Mouse (Mus musculus): ENCODE measurements around the gene Mettl13. TPM values are rescaled to one million over a fixed set of nuclear protein-coding genes. Genes with fewer than 3 reads are reported as not detected.

The Mettl13 gene
- polyA plus RNA-seq, 1 experiment from 2014 or later = 15.1 TPM

DNA sequence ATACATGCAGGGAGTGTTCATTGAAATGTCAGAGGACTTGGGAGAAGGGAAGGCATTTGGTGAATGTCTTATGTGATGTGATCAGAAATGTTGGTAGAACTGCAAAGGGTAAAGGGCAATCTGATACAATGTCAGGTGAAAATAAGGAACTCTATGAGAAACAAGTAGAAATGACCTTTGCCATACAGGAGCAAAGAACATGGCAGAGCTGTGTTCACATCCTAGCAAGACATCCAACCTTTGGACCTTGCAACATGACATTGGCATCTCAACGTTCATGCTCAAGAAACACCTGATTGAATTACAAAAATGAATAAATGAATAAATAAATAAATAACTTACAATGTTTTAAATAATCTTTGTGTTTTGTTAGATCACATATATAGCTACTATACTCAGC lies 33.2 kb downstream of the Mettl13 start:
- ATAC-seq (ENCODE audit: low FRiP score, low TSS enrichment) = no peak
- no peak overlapping the region for H3K4me3 ChIP-seq (replicated peaks; ENCODE audit: low read depth, low read length)
- H3K27me3 ChIP-seq (ENCODE audit: control insufficient read depth, insufficient read depth, low read length) = no peaks in the 10 kb centered on the region
- WGBS = 89% methylated on average over 1 of the region's 1 CpGs
- H3K4me1 ChIP-seq (ENCODE audit: control insufficient read depth, insufficient read depth, low read length) = no peaks in the 10 kb centered on the region
- no peak overlapping the region for H3K4me2 ChIP-seq (ENCODE audit: low read length)
- DNase-seq = no peak
- H3K9ac ChIP-seq (replicated peaks; ENCODE audit: low read length) = no peak overlapping the region
- H3K9me3 ChIP-seq (ENCODE audit: control insufficient read depth, low read length) = no peaks in the 10 kb centered on the region
- H3K27ac ChIP-seq (replicated peaks; ENCODE audit: low read depth, low read length) = no peak overlapping the region
- H3K36me3 ChIP-seq (ENCODE audit: control insufficient read depth, insufficient read depth, low read length) = no peaks in the 10 kb centered on the region

DNA sequence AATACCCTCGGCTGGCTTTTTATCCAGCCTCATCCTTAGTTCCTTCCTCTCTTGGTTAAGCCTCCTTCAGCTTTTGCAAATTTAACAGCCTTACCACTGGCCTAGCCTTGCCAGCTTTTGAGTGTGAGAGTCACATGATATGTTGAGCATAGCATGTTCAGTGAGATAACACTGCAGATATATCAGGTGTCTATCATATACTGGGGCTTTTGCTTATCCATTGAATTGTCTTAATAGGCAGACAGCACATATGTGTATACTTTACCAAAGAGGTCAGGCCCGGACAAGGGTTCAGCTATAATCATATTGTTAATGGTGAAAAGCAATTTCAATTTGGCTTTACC lies 38.4 kb downstream of the Mettl13 start:
- H3K27ac ChIP-seq (replicated peaks; ENCODE audit: low read depth, low read length) = no peak overlapping the region
- H3K4me3 ChIP-seq (replicated peaks; ENCODE audit: low read depth, low read length) = no peak overlapping the region
- no peaks in the 10 kb centered on the region for H3K27me3 ChIP-seq (ENCODE audit: control insufficient read depth, insufficient read depth, low read length)
- no peak for DNase-seq
- H3K9ac ChIP-seq (replicated peaks; ENCODE audit: low read length) = no peak overlapping the region
- 77% methylated on average over 2 of the region's 2 CpGs for WGBS
- no peak for ATAC-seq (ENCODE audit: low FRiP score, low TSS enrichment)
- no peaks in the 10 kb centered on the region for H3K36me3 ChIP-seq (ENCODE audit: control insufficient read depth, insufficient read depth, low read length)
- H3K4me1 ChIP-seq (ENCODE audit: control insufficient read depth, insufficient read depth, low read length) = no peaks in the 10 kb centered on the region
- no peak overlapping the region for H3K4me2 ChIP-seq (ENCODE audit: low read length)
- no peaks in the 10 kb centered on the region for H3K9me3 ChIP-seq (ENCODE audit: control insufficient read depth, low read length)

DNA sequence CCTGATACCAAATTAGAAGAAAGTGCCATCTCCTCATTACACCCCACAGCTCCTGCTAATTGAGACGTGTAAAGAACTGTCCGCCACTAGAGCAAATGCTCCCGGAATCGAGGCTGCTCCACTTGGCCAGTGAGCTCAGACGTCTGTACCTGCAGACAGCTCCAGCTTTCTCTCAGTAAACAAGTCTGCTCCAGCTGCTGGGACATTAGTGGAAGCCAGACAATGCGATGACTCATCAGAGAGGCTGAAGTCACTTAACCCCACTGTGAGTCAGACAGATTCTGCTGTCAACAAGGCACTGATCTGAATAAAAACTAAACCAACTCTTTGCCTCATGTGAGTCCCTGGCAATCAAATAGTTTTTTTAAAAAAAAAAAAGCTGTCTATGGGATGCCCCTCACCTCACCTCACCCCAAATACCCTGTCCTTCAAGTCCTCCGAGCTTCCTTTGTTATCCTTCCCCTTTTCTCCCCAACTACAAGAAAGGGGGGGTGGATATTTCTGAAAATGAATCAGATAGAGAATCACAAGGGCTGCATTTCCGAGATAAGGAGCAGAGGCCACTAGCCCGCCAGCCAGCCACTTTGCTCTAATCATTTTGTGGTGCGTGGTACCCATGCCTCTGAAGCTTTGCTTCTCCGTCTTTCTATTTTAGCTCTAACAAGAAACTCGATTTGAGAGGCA lies 38.9 kb downstream of the Mettl13 start:
- Histone ChIP-seq H3K36me3 (ENCODE audit: control insufficient read depth, insufficient read depth, low read length) (no peaks in the 10 kb centered on the region), H3K9me3 (ENCODE audit: control insufficient read depth, low read length) (no peaks in the 10 kb centered on the region), H3K4me1 (ENCODE audit: control insufficient read depth, insufficient read depth, low read length) (no peaks in the 10 kb centered on the region), H3K9ac (replicated peaks; ENCODE audit: low read length) (no peak overlapping the region), H3K4me3 (replicated peaks; ENCODE audit: low read depth, low read length) (no peak overlapping the region), H3K27ac (replicated peaks; ENCODE audit: low read depth, low read length) (no peak overlapping the region), H3K27me3 (ENCODE audit: control insufficient read depth, insufficient read depth, low read length) (no peaks in the 10 kb centered on the region), H3K4me2 (ENCODE audit: low read length) (no peak overlapping the region)
- ATAC-seq (ENCODE audit: low FRiP score, low TSS enrichment) (no peak), DNase-seq (peak; percentile 17)
- 48% methylated on average over 12 of the region's 12 CpGs for WGBS

DNA sequence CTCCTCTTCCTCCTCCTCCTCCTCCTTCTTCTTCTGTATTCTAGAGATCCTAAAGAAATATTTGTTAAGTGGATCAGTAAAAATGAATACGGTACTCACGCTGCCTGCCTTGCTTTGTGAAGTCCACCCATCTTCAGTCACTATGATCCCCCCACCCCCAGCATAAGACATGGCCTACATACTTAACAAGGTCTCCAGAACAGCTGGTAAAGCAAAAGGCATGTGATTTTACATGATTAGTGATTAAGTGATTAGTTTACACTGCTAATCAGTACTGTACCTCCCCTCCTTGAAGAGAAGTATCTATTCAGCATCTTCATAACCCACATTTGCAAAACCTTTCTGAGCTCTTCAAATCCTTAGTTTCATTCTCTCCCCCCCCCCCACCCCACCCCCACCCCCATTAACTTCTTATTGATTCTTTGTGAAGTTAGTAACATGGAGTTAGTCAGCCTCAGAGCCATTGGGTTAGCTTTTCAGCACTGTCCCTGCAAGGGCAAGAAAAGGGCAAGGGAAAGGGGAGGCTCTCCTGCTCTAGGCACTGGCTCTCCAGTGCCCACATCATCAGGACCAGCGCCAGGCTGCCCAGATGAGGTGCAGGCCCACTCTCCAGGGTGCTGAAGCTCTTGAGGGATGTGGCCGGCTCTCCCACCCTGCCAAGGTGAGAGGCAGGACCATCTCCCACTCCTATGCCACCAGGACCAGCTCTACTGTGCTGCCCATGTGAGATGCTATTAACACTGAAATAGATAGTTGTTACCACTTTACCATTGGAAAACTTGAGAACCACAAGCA lies 39.9 kb downstream of the Mettl13 start:
- no peaks in the 10 kb centered on the region for H3K36me3 ChIP-seq (ENCODE audit: control insufficient read depth, insufficient read depth, low read length)
- no peak overlapping the region for H3K4me2 ChIP-seq (ENCODE audit: low read length)
- no peaks in the 10 kb centered on the region for H3K9me3 ChIP-seq (ENCODE audit: control insufficient read depth, low read length)
- H3K27ac ChIP-seq (replicated peaks; ENCODE audit: low read depth, low read length) = no peak overlapping the region
- H3K4me3 ChIP-seq (replicated peaks; ENCODE audit: low read depth, low read length) = no peak overlapping the region
- WGBS = 81% methylated on average over 4 of the region's 4 CpGs
- no peaks in the 10 kb centered on the region for H3K4me1 ChIP-seq (ENCODE audit: control insufficient read depth, insufficient read depth, low read length)
- no peaks in the 10 kb centered on the region for H3K27me3 ChIP-seq (ENCODE audit: control insufficient read depth, insufficient read depth, low read length)
- ATAC-seq (ENCODE audit: low FRiP score, low TSS enrichment) = no peak
- no peak overlapping the region for H3K9ac ChIP-seq (replicated peaks; ENCODE audit: low read length)
- no peak for DNase-seq

DNA sequence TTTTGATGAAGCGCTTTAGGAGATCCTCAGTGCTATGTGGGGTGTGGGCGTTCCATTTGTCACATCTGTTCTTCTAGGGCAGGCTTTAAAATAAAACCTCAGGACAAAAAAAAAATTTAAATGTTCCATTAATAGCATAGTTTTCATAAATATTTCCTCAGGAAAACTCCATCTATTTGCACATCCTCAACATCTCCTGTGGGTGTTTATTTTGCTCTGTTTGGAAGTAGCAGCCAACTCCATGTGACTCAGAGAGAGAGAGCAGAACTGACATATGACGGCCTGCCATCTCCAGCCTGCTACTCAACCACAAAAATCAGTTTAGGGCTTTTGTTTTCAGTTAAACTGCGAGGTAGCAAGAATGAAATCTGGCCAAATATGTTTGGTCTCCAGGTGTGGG lies 41.8 kb downstream of the Mettl13 start:
- ATAC-seq (ENCODE audit: low FRiP score, low TSS enrichment) = no peak

DNA sequence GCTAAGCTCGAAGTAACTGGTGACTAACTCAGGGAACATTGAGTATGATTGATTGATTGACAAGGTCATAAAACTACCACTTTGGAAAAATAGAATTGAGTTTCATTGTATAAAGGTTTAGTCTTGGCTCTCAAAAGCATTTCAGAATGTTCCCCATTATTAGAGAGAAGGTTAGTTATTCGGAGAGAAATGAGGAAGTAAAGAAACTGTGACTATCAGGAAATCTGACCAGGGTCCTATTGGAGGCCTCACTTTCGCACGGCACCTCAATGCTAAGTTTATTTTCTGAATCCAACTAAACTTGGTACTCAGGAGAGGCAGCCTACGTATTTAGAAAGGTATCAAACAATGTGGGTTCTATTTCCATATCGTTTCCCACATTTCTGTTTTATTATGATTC lies 42.7 kb downstream of the Mettl13 start:
- no peaks in the 10 kb centered on the region for H3K9me3 ChIP-seq (ENCODE audit: control insufficient read depth, low read length)
- no peak overlapping the region for H3K27ac ChIP-seq (replicated peaks; ENCODE audit: low read depth, low read length)
- H3K4me3 ChIP-seq (replicated peaks; ENCODE audit: low read depth, low read length) = no peak overlapping the region
- no peaks in the 10 kb centered on the region for H3K36me3 ChIP-seq (ENCODE audit: control insufficient read depth, insufficient read depth, low read length)
- no peak for DNase-seq
- H3K9ac ChIP-seq (replicated peaks; ENCODE audit: low read length) = no peak overlapping the region
- H3K27me3 ChIP-seq (ENCODE audit: control insufficient read depth, insufficient read depth, low read length) = no peaks in the 10 kb centered on the region
- no peak overlapping the region for H3K4me2 ChIP-seq (ENCODE audit: low read length)
- WGBS = 88% methylated on average over 6 of the region's 6 CpGs
- no peak for ATAC-seq (ENCODE audit: low FRiP score, low TSS enrichment)
- H3K4me1 ChIP-seq (ENCODE audit: control insufficient read depth, insufficient read depth, low read length) = no peaks in the 10 kb centered on the region

More for the DNA sequence above, 41.8 kb downstream of the Mettl13 start:
- Histone ChIP-seq H3K4me2 (ENCODE audit: low read length) (no peak overlapping the region), H3K9me3 (ENCODE audit: control insufficient read depth, low read length) (no peaks in the 10 kb centered on the region), H3K36me3 (ENCODE audit: control insufficient read depth, insufficient read depth, low read length) (no peaks in the 10 kb centered on the region), H3K4me1 (ENCODE audit: control insufficient read depth, insufficient read depth, low read length) (no peaks in the 10 kb centered on the region), H3K4me3 (replicated peaks; ENCODE audit: low read depth, low read length) (no peak overlapping the region), H3K27me3 (ENCODE audit: control insufficient read depth, insufficient read depth, low read length) (no peaks in the 10 kb centered on the region), H3K27ac (replicated peaks; ENCODE audit: low read depth, low read length) (no peak overlapping the region), H3K9ac (replicated peaks; ENCODE audit: low read length) (no peak overlapping the region)
- 87% methylated on average over 4 of the region's 4 CpGs for WGBS
- DNase-seq = no peak

Other genes starting within 250 kb of the Mettl13 start
- 60.1 and 62.0 TPM in 2 replicates for gene Dnm3, start 70.5 kb downstream of the Mettl13 start, polyA plus RNA-seq (2014; fragmentation: Nextera tagmentation; extraction: Ambion mirVana)
- gene Vamp4, start 22.0 kb upstream of the Mettl13 start, polyA plus RNA-seq (2014; fragmentation: Nextera tagmentation; extraction: Ambion mirVana) = 71.3 and 72.0 TPM in 2 replicates
- 0.13 TPM in 1 of 2 replicates, not detected in the other for gene Myoc, start 90.6 kb upstream of the Mettl13 start, polyA plus RNA-seq (2014; fragmentation: Nextera tagmentation; extraction: Ambion mirVana)
- gene Myocos, start 109.7 kb upstream of the Mettl13 start, polyA plus RNA-seq (2014; fragmentation: Nextera tagmentation; extraction: Ambion mirVana) = not detected in 2 replicates
- gene Prrc2c, start 192.0 kb upstream of the Mettl13 start, polyA plus RNA-seq (2014; fragmentation: Nextera tagmentation; extraction: Ambion mirVana) = 165 TPM in 2 replicates